Mouse (Mus musculus): ENCODE data around the gene Stk32b. TPM values are rescaled to one million over a fixed set of nuclear protein-coding genes. Genes with fewer than 3 reads are reported as not detected.

Gene Stk32b
- polyA plus RNA-seq, 1 experiment from 2014 or later: 0.50 TPM

DNA sequence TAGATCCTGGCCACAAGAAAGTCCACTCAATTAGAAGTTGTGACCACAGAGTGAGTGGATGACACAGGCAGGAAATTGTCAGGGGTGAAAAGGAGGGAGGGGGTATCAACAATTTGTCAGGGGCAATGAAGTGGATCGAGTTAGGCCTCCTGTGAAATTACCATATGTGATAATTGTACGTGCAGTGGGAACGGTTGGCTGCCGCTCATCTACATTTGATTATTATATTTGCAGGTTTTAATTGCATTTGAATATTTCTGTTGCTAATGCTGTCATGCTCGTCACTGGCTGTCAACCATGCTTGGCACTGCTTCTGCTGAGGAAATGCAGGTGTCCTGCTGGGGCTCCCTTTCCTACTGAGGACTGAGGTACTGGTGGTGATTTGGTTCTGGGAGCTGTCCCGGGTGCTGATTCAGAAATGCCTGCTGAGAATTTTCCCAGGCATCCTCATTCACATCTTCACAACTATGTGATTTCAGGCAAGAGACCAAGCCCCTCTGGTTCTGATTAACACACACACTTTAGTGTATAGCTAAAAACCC is 159.6 kb downstream of the Stk32b start:
- WGBS: 65% methylated on average over 6 of the region's 6 CpGs
- Histone ChIP-seq H3K27me3 (ENCODE audit: control insufficient read depth, insufficient read depth, low read depth, low read length) (no peaks in the 10 kb centered on the region), H3K9me3 (ENCODE audit: control insufficient read depth, low read length) (no peaks in the 10 kb centered on the region), H3K4me1 (replicated peaks; ENCODE audit: control insufficient read depth, insufficient read depth, low read length) (no peaks in the 10 kb centered on the region), H3K27ac (ENCODE audit: low read length) (no peak overlapping the region), H3K4me2 (ENCODE audit: low read depth, low read length) (no peak overlapping the region), H3K9ac (ENCODE audit: low read length) (no peak overlapping the region), H3K4me3 (ENCODE audit: low read length) (no peak overlapping the region), H3K36me3 (ENCODE audit: control insufficient read depth, insufficient read depth, low read length) (no peaks in the 10 kb centered on the region)
- ATAC-seq (ENCODE audit: low read depth): no peak

DNA sequence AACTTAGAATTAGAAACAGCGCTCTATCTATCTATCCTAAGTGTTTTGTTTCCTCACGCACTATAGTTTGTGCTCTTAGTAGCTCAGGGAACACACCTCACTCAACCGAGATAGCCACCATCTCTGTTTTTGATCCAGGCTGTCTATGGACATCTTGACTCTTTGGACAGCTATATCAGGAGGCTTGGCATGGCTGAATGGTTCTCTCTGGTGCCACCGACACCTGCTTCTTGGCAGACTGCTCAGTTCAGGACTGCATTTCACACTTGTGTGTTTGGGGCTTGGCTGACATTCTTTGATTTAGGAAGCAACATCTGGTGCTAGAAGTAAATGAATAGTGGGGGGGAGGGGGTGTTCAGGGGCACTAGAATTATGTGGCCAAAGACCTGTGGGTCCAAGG is 162.7 kb downstream of the Stk32b start:
- WGBS: 79% methylated on average over 4 of the region's 4 CpGs
- ATAC-seq (ENCODE audit: low read depth): no peak

DNA sequence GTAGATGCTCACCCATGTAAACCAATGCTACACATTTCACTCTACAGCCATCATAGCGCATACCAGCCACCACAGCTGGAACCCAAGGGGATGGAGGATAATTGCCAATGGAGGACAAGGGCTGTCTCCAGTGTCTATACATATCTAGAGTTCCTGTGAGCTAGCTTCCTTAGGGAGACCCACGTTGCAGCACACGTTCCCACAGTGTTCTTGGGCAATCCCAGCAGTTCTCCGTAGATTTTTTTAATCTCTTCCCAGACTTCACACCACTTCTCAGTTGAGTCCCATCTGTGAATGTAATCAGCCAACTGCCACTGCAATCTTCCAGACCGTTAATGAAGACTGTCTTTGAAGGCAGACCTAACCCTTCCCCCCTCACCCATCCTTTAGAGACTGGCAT is 165.3 kb downstream of the Stk32b start:
- WGBS: 73% methylated on average over 5 of the region's 5 CpGs
- no peak overlapping the region for H3K9ac ChIP-seq (ENCODE audit: low read length)
- no peak overlapping the region for H3K4me2 ChIP-seq (ENCODE audit: low read depth, low read length)
- no peaks in the 10 kb centered on the region for H3K36me3 ChIP-seq (ENCODE audit: control insufficient read depth, insufficient read depth, low read length)
- H3K27ac ChIP-seq (ENCODE audit: low read length): no peak overlapping the region
- ATAC-seq (ENCODE audit: low read depth): no peak
- no peaks in the 10 kb centered on the region for H3K9me3 ChIP-seq (ENCODE audit: control insufficient read depth, low read length)
- H3K4me3 ChIP-seq (ENCODE audit: low read length): no peak overlapping the region
- H3K4me1 ChIP-seq (replicated peaks; ENCODE audit: control insufficient read depth, insufficient read depth, low read length): no peaks in the 10 kb centered on the region
- H3K27me3 ChIP-seq (ENCODE audit: control insufficient read depth, insufficient read depth, low read depth, low read length): no peaks in the 10 kb centered on the region

More for the DNA sequence above, 162.7 kb downstream of the Stk32b start:
- no peak overlapping the region for H3K9ac ChIP-seq (ENCODE audit: low read length)
- no peaks in the 10 kb centered on the region for H3K36me3 ChIP-seq (ENCODE audit: control insufficient read depth, insufficient read depth, low read length)
- no peaks in the 10 kb centered on the region for H3K27me3 ChIP-seq (ENCODE audit: control insufficient read depth, insufficient read depth, low read depth, low read length)
- H3K4me1 ChIP-seq (replicated peaks; ENCODE audit: control insufficient read depth, insufficient read depth, low read length): no peaks in the 10 kb centered on the region
- H3K4me2 ChIP-seq (ENCODE audit: low read depth, low read length): no peak overlapping the region
- no peak overlapping the region for H3K4me3 ChIP-seq (ENCODE audit: low read length)
- H3K27ac ChIP-seq (ENCODE audit: low read length): no peak overlapping the region
- H3K9me3 ChIP-seq (ENCODE audit: control insufficient read depth, low read length): no peaks in the 10 kb centered on the region

DNA sequence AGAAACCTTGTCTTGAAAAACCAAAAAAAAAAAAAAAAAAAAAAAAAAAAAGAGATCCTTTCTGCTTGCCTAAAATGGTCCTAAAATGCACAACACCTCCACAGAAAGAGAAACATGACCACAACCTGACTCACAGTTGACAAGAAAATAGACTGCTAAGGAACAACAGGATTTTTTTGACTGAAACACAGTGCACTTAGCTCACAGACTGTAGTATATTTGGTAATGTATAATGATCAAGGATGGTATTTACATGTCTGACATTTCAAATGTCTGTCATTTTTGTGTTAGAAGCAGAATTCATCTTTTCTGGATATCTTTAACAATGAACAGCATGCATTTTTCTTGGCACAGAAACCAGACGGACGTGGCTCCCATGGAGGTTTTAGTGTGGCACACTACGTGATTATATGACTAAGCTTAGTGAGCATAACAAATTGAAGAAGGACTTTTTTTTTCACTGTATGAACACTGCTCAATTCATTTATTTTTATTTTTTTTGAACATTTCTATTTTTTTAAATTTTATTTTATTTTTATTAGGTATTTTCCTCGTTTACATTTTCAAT is 181.2 kb downstream of the Stk32b start:
- H3K4me3 ChIP-seq (ENCODE audit: low read length): no peak overlapping the region
- ATAC-seq (ENCODE audit: low read depth): no peak
- H3K36me3 ChIP-seq (ENCODE audit: control insufficient read depth, insufficient read depth, low read length): no peaks in the 10 kb centered on the region
- H3K4me1 ChIP-seq (replicated peaks; ENCODE audit: control insufficient read depth, insufficient read depth, low read length): no peaks in the 10 kb centered on the region
- WGBS: 85% methylated on average over 4 of the region's 4 CpGs
- no peaks in the 10 kb centered on the region for H3K9me3 ChIP-seq (ENCODE audit: control insufficient read depth, low read length)
- H3K27me3 ChIP-seq (ENCODE audit: control insufficient read depth, insufficient read depth, low read depth, low read length): no peaks in the 10 kb centered on the region
- no peak overlapping the region for H3K9ac ChIP-seq (ENCODE audit: low read length)
- no peak overlapping the region for H3K4me2 ChIP-seq (ENCODE audit: low read depth, low read length)
- no peak overlapping the region for H3K27ac ChIP-seq (ENCODE audit: low read length)

DNA sequence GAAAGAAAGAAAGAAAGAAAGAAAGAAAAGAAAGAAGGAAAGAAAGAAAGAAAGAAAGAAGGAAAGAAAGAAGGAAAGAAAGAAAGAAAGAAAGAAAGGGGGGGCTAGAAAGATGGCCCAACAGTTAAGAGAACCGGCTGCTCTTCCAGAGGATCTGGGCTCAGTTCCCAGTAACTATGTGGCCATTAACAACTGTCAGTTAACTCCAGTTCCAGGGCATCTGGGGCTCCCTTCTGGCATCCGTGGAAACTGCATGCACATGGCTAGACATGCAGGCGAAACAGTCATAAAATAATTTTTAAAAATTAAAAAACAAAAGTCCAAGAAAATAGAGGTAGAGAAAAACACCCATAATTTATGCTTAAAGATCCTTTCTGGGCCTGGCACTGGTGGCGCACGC is 181.7 kb downstream of the Stk32b start:
- no peak overlapping the region for H3K4me2 ChIP-seq (ENCODE audit: low read depth, low read length)
- H3K27me3 ChIP-seq (ENCODE audit: control insufficient read depth, insufficient read depth, low read depth, low read length): no peaks in the 10 kb centered on the region
- no peak overlapping the region for H3K4me3 ChIP-seq (ENCODE audit: low read length)
- H3K27ac ChIP-seq (ENCODE audit: low read length): no peak overlapping the region
- no peaks in the 10 kb centered on the region for H3K36me3 ChIP-seq (ENCODE audit: control insufficient read depth, insufficient read depth, low read length)
- H3K4me1 ChIP-seq (replicated peaks; ENCODE audit: control insufficient read depth, insufficient read depth, low read length): no peaks in the 10 kb centered on the region
- no peak for ATAC-seq (ENCODE audit: low read depth)
- H3K9ac ChIP-seq (ENCODE audit: low read length): no peak overlapping the region
- no peaks in the 10 kb centered on the region for H3K9me3 ChIP-seq (ENCODE audit: control insufficient read depth, low read length)
- WGBS: 70% methylated on average over 5 of the region's 5 CpGs

DNA sequence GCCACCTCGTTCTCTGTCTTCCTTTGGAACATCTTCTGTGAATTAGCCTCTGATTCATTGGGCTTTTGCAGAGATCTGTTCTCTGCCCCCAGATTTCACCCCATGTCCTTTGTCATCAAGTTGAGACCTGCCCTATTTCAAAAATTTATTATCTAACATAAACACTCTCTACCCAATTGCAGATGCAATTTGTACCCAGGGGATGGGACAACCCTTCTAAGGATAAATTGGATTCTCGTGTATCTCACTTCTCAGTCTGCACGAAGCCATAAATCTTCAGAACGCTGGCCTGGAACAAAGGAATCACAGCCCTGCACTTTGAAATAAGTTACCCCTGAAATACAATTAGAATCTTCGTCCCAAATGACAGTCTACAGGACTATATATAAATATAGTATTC is 191.6 kb downstream of the Stk32b start:
- Histone ChIP-seq H3K27me3 (ENCODE audit: control insufficient read depth, insufficient read depth, low read depth, low read length) (no peaks in the 10 kb centered on the region), H3K9ac (ENCODE audit: low read length) (no peak overlapping the region), H3K9me3 (ENCODE audit: control insufficient read depth, low read length) (no peaks in the 10 kb centered on the region), H3K36me3 (ENCODE audit: control insufficient read depth, insufficient read depth, low read length) (no peaks in the 10 kb centered on the region), H3K4me3 (ENCODE audit: low read length) (no peak overlapping the region), H3K4me2 (ENCODE audit: low read depth, low read length) (no peak overlapping the region), H3K27ac (ENCODE audit: low read length) (no peak overlapping the region), H3K4me1 (replicated peaks; ENCODE audit: control insufficient read depth, insufficient read depth, low read length) (no peaks in the 10 kb centered on the region)
- WGBS: 61% methylated on average over 5 of the region's 5 CpGs
- ATAC-seq (ENCODE audit: low read depth): no peak

DNA sequence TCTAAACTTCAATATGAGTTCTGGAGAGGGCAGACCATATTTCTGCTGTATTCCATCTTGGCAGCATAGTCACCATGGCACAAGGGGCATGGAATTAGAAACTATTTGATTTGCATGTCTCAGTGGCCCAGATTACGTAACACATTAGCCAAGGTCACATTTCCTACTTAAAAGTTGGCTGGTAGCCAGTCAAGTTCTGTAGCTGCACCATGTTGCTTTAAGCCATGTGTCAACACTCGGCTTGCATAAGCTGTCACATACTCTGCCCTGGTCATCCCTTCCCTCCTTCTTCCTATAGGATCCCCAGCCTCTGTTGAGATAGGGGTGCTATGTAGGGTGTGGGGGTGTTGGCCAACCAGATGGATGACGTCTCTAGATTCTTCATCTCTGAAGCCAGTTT is 196.5 kb downstream of the Stk32b start:
- no peak overlapping the region for H3K27ac ChIP-seq (ENCODE audit: low read length)
- no peaks in the 10 kb centered on the region for H3K4me1 ChIP-seq (replicated peaks; ENCODE audit: control insufficient read depth, insufficient read depth, low read length)
- no peaks in the 10 kb centered on the region for H3K36me3 ChIP-seq (ENCODE audit: control insufficient read depth, insufficient read depth, low read length)
- no peak overlapping the region for H3K4me2 ChIP-seq (ENCODE audit: low read depth, low read length)
- peak; percentile 66 for ATAC-seq (ENCODE audit: low read depth)
- no peaks in the 10 kb centered on the region for H3K27me3 ChIP-seq (ENCODE audit: control insufficient read depth, insufficient read depth, low read depth, low read length)
- H3K9ac ChIP-seq (ENCODE audit: low read length): no peak overlapping the region
- 38% methylated on average over 3 of the region's 3 CpGs for WGBS
- no peaks in the 10 kb centered on the region for H3K9me3 ChIP-seq (ENCODE audit: control insufficient read depth, low read length)
- no peak overlapping the region for H3K4me3 ChIP-seq (ENCODE audit: low read length)

DNA sequence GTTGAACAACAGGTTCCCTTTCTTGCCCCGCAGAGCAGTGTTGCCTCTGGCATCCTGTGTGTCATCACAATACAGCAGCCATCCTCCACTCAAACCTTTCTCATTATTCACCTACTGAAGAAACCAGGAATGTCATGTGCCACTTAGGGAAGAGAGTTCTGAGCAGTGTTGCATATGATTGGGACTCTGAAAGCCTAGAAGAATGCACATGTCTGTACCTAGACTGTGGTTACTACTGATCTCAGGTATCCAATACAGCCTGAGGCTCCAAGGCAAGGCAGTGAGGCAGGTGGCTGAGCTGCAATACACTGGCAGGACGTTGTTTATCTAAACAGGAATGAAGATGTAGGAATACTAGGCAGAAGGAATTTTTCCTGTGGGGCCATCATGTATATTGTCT is 204.5 kb downstream of the Stk32b start:
- Histone ChIP-seq H3K9ac (ENCODE audit: low read length) (no peak overlapping the region), H3K27ac (ENCODE audit: low read length) (no peak overlapping the region), H3K4me3 (ENCODE audit: low read length) (no peak overlapping the region), H3K9me3 (ENCODE audit: control insufficient read depth, low read length) (no peaks in the 10 kb centered on the region), H3K36me3 (ENCODE audit: control insufficient read depth, insufficient read depth, low read length) (no peaks in the 10 kb centered on the region), H3K27me3 (ENCODE audit: control insufficient read depth, insufficient read depth, low read depth, low read length) (no peaks in the 10 kb centered on the region), H3K4me2 (ENCODE audit: low read depth, low read length) (no peak overlapping the region), H3K4me1 (replicated peaks; ENCODE audit: control insufficient read depth, insufficient read depth, low read length) (no peaks in the 10 kb centered on the region)
- 34% methylated on average over 2 of the region's 2 CpGs for WGBS
- no peak for ATAC-seq (ENCODE audit: low read depth)

DNA sequence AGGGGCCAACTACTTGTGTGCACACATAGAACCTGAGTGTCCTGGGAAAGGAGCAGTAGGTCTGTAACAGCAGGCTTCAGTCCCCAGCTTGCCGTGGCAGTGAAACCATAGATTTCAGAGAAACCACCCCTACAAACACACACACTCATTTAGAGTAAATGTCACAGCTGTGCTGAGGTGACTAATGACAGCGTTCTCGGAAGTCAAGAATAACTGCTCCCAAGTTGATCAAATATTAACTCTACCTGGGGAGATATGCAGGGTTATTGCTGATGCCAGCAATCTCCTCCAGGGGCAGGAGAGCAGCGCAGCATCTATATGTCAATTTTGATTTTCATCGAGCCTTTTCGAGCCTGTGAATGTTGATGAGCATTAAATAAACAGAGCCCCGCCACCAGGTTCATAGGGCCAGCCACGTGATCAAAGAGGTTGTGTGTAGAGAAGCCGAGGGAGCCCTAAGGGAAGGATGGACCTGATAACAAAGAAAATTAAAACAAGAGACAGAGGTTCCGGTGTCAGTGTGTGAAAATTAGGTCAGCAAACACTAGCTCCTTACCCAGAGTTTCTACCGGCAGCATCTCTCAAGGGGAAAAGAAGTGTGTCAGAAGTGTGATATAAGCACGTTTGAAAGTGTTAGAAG is 210.0 kb downstream of the Stk32b start:
- no peak overlapping the region for H3K9ac ChIP-seq (ENCODE audit: low read length)
- H3K4me2 ChIP-seq (ENCODE audit: low read depth, low read length): no peak overlapping the region
- no peaks in the 10 kb centered on the region for H3K27me3 ChIP-seq (ENCODE audit: control insufficient read depth, insufficient read depth, low read depth, low read length)
- no peaks in the 10 kb centered on the region for H3K4me1 ChIP-seq (replicated peaks; ENCODE audit: control insufficient read depth, insufficient read depth, low read length)
- WGBS: 31% methylated on average over 12 of the region's 12 CpGs
- ATAC-seq (ENCODE audit: low read depth): no peak
- H3K36me3 ChIP-seq (ENCODE audit: control insufficient read depth, insufficient read depth, low read length): no peaks in the 10 kb centered on the region
- no peak overlapping the region for H3K27ac ChIP-seq (ENCODE audit: low read length)
- no peaks in the 10 kb centered on the region for H3K9me3 ChIP-seq (ENCODE audit: control insufficient read depth, low read length)
- H3K4me3 ChIP-seq (ENCODE audit: low read length): no peak overlapping the region

All from lung, embryonic 16.5 days (tissue).